Mouse (Mus musculus): Measurements from ENCODE around the gene Zbed3.

- no peak for TF ChIP-seq GATA1 (IDR thresholded peaks at IDR 0.05; ENCODE audit: low read length)
- no peak for TF ChIP-seq TAL1 (IDR thresholded peaks at IDR 0.05; ENCODE audit: low read length)
Measured at GRCm38 (mm10) chr13:95327345-95327741, 3.9 kb downstream of the Zbed3 start.

Data from erythroblast, embryonic 14.5 days (primary cell).